Mouse (Mus musculus): ENCODE measurements at regions not wholly inside any gene's neighbourhood (a gene's known extent, or its start where the extent isn't known, plus 50 kb on each side); places are given as distances from the start of the nearest gene placed in this dataset.

GRCm38 (mm10) chr5:15773839-15774238 is 59.8 kb upstream of the Speer4c start:
- DNase-seq (no peak), ATAC-seq (ENCODE audit: insufficient read depth) (no peak)
- Histone ChIP-seq H3K36me3 (ENCODE audit: insufficient read depth) (no peaks in the 10 kb centered on the region), H3K4me3 (ENCODE audit: low read depth, low read length) (no peak overlapping the region), H3K4me1 (ENCODE audit: insufficient read depth) (no peaks in the 10 kb centered on the region), H3K4me2 (no peak overlapping the region), H3K27me3 (ENCODE audit: insufficient read depth, low read length) (no peaks in the 10 kb centered on the region), H3K27ac (ENCODE audit: low read depth) (no peak overlapping the region), H3K9me3 (ENCODE audit: low read depth, low read length) (no peaks in the 10 kb centered on the region), H3K9ac (no peak overlapping the region)
- TF ChIP-seq CTCF (IDR thresholded peaks at IDR 0.05; ENCODE audit: low read depth) = no peak
- WGBS = 39% methylated on average over 3 of the region's 3 CpGs

GRCm38 (mm10) chr5:15774567-15774966 is 60.5 kb upstream of the Speer4c start:
- no peak for ATAC-seq (ENCODE audit: insufficient read depth)
- 35% methylated on average over 3 of the region's 3 CpGs for WGBS

GRCm38 (mm10) chr5:15776106-15776505 is 62.0 kb upstream of the Speer4c start:
- 68% methylated on average over 3 of the region's 3 CpGs for whole genome bisulfite sequencing
- no peak for TF ChIP-seq CTCF (IDR thresholded peaks at IDR 0.05; ENCODE audit: low read depth)
- Histone ChIP-seq H3K4me2 (no peak overlapping the region), H3K9me3 (ENCODE audit: low read depth, low read length) (no peaks in the 10 kb centered on the region), H3K4me1 (ENCODE audit: insufficient read depth) (no peaks in the 10 kb centered on the region), H3K36me3 (ENCODE audit: insufficient read depth) (no peaks in the 10 kb centered on the region), H3K27me3 (ENCODE audit: insufficient read depth, low read length) (no peaks in the 10 kb centered on the region), H3K27ac (ENCODE audit: low read depth) (no peak overlapping the region), H3K9ac (no peak overlapping the region), H3K4me3 (ENCODE audit: low read depth, low read length) (no peak overlapping the region)
- DNase-seq (no peak), ATAC-seq (ENCODE audit: insufficient read depth) (no peak)

More at GRCm38 (mm10) chr5:15774567-15774966, 60.5 kb upstream of the Speer4c start:
- no peaks in the 10 kb centered on the region for H3K9me3 ChIP-seq (ENCODE audit: low read depth, low read length)
- no peaks in the 10 kb centered on the region for H3K4me1 ChIP-seq (ENCODE audit: insufficient read depth)
- no peak overlapping the region for H3K4me3 ChIP-seq (ENCODE audit: low read depth, low read length)
- DNase-seq = no peak
- H3K36me3 ChIP-seq (ENCODE audit: insufficient read depth) = no peaks in the 10 kb centered on the region
- no peak overlapping the region for H3K27ac ChIP-seq (ENCODE audit: low read depth)
- no peak overlapping the region for H3K4me2 ChIP-seq
- no peak for TF ChIP-seq CTCF (IDR thresholded peaks at IDR 0.05; ENCODE audit: low read depth)
- no peak overlapping the region for H3K9ac ChIP-seq
- H3K27me3 ChIP-seq (ENCODE audit: insufficient read depth, low read length) = no peaks in the 10 kb centered on the region

- Histone ChIP-seq H3K9me3 (ENCODE audit: low read depth, low read length) (no peaks in the 10 kb centered on the region), H3K9ac (no peak overlapping the region)
- TF ChIP-seq CTCF (IDR thresholded peaks at IDR 0.05; ENCODE audit: low read depth) = no peak
These were observed 89.5 kb upstream of the Speer4c start for GRCm38 (mm10) chr5:15803583-15803982.

GRCm38 (mm10) chr5:15816864-15817263 is 102.8 kb upstream of the Speer4c start:
- Histone ChIP-seq H3K4me1 (ENCODE audit: insufficient read depth) (no peaks in the 10 kb centered on the region), H3K4me3 (ENCODE audit: low read depth, low read length) (no peak overlapping the region), H3K9me3 (ENCODE audit: low read depth, low read length) (no peaks in the 10 kb centered on the region), H3K36me3 (ENCODE audit: insufficient read depth) (no peaks in the 10 kb centered on the region), H3K27ac (ENCODE audit: low read depth) (no peak overlapping the region), H3K27me3 (ENCODE audit: insufficient read depth, low read length) (no peaks in the 10 kb centered on the region), H3K4me2 (no peak overlapping the region), H3K9ac (no peak overlapping the region)
- 64% methylated on average over 3 of the region's 3 CpGs for WGBS
- ATAC-seq (ENCODE audit: insufficient read depth) = no peak
- no peak for DNase-seq
- no peak for TF ChIP-seq CTCF (IDR thresholded peaks at IDR 0.05; ENCODE audit: low read depth)

More at GRCm38 (mm10) chr5:15803583-15803982, 89.5 kb upstream of the Speer4c start:
- H3K36me3 ChIP-seq (ENCODE audit: insufficient read depth) = no peaks in the 10 kb centered on the region
- H3K4me3 ChIP-seq (ENCODE audit: low read depth, low read length) = no peak overlapping the region
- H3K27me3 ChIP-seq (ENCODE audit: insufficient read depth, low read length) = no peaks in the 10 kb centered on the region
- 80% methylated on average over 5 of the region's 5 CpGs for WGBS
- no peaks in the 10 kb centered on the region for H3K4me1 ChIP-seq (ENCODE audit: insufficient read depth)
- ATAC-seq (ENCODE audit: insufficient read depth) = no peak
- no peak overlapping the region for H3K4me2 ChIP-seq
- H3K27ac ChIP-seq (ENCODE audit: low read depth) = no peak overlapping the region
- peak; percentile 2 for DNase-seq

- no peak for TF ChIP-seq CTCF (IDR thresholded peaks at IDR 0.05; ENCODE audit: low read depth)
These were observed 103.3 kb upstream of the Speer4c start for GRCm38 (mm10) chr5:15817366-15817765.

GRCm38 (mm10) chr5:15822989-15823388 is 108.9 kb upstream of the Speer4c start:
- Histone ChIP-seq H3K27me3 (ENCODE audit: insufficient read depth, low read length) (no peaks in the 10 kb centered on the region), H3K4me2 (no peak overlapping the region), H3K4me3 (ENCODE audit: low read depth, low read length) (no peak overlapping the region), H3K9me3 (ENCODE audit: low read depth, low read length) (no peaks in the 10 kb centered on the region), H3K27ac (ENCODE audit: low read depth) (no peak overlapping the region), H3K4me1 (ENCODE audit: insufficient read depth) (no peaks in the 10 kb centered on the region), H3K36me3 (ENCODE audit: insufficient read depth) (no peaks in the 10 kb centered on the region), H3K9ac (no peak overlapping the region)
- DNase-seq = no peak
- no peak for TF ChIP-seq CTCF (IDR thresholded peaks at IDR 0.05; ENCODE audit: low read depth)
- no peak for ATAC-seq (ENCODE audit: insufficient read depth)
- WGBS = 88% methylated on average over 3 of the region's 3 CpGs

More at GRCm38 (mm10) chr5:15817366-15817765, 103.3 kb upstream of the Speer4c start:
- Histone ChIP-seq H3K9me3 (ENCODE audit: low read depth, low read length) (no peaks in the 10 kb centered on the region), H3K27ac (ENCODE audit: low read depth) (no peak overlapping the region), H3K4me1 (ENCODE audit: insufficient read depth) (no peaks in the 10 kb centered on the region), H3K36me3 (ENCODE audit: insufficient read depth) (no peaks in the 10 kb centered on the region), H3K4me3 (ENCODE audit: low read depth, low read length) (no peak overlapping the region), H3K4me2 (no peak overlapping the region), H3K27me3 (ENCODE audit: insufficient read depth, low read length) (no peaks in the 10 kb centered on the region), H3K9ac (no peak overlapping the region)
- DNase-seq (no peak), ATAC-seq (ENCODE audit: insufficient read depth) (no peak)
- WGBS = 54% methylated on average over 3 of the region's 3 CpGs

GRCm38 (mm10) chr5:15831527-15831926 is 103.0 kb upstream of the Cacna2d1 start:
- no peak for ATAC-seq (ENCODE audit: insufficient read depth)
- no peaks in the 10 kb centered on the region for H3K9me3 ChIP-seq (ENCODE audit: low read depth, low read length)
- H3K4me2 ChIP-seq = no peak overlapping the region
- no peak overlapping the region for H3K4me3 ChIP-seq (ENCODE audit: low read depth, low read length)
- H3K4me1 ChIP-seq (ENCODE audit: insufficient read depth) = no peaks in the 10 kb centered on the region
- 43% methylated on average over 1 of the region's 1 CpGs for WGBS
- no peak overlapping the region for H3K27ac ChIP-seq (ENCODE audit: low read depth)
- no peak for TF ChIP-seq CTCF (IDR thresholded peaks at IDR 0.05; ENCODE audit: low read depth)
- H3K36me3 ChIP-seq (ENCODE audit: insufficient read depth) = no peaks in the 10 kb centered on the region
- no peak overlapping the region for H3K9ac ChIP-seq
- no peaks in the 10 kb centered on the region for H3K27me3 ChIP-seq (ENCODE audit: insufficient read depth, low read length)
- DNase-seq = no peak

All from lung, embryonic 14.5 days (tissue).